Mouse (Mus musculus): Measurements from ENCODE around the gene Ell3.
"Not testable (repeated sequence)": the region's sequence is repeated elsewhere in the genome, so short reads cannot be mapped to it uniquely, and the experiment has no call there.

Gene Ell3

GRCm38 (mm10) chr2:121444178-121444577, at the start of gene Ell3:
Ell3 (minus strand) TSS chr2:121444278.
- no peak for DNase-seq (ENCODE audit: low read depth, low spot score)

- not testable (repeated sequence) for DNase-seq (ENCODE audit: low read depth, low spot score)
Observed at GRCm38 (mm10) chr2:121484403-121484802, 40.3 kb upstream of the Ell3 start.

GRCm38 (mm10) chr2:121483576-121483975, 39.5 kb upstream of the Ell3 start:
- DNase-seq (ENCODE audit: low read depth, low spot score) = no peak

- not testable (repeated sequence) for DNase-seq (ENCODE audit: low read depth, low spot score)
Observed at GRCm38 (mm10) chr2:121480916-121481315, 36.8 kb upstream of the Ell3 start.

GRCm38 (mm10) chr2:121480498-121480897, 36.4 kb upstream of the Ell3 start:
- peak; percentile 48 for DNase-seq (ENCODE audit: low read depth, low spot score)

GRCm38 (mm10) chr2:121477491-121478266, 33.6 kb upstream of the Ell3 start:
- peak; percentile 70 for DNase-seq (ENCODE audit: low read depth, low spot score)

- not testable (repeated sequence) for DNase-seq (ENCODE audit: low read depth, low spot score)
Observed at GRCm38 (mm10) chr2:121475306-121475705, 31.2 kb upstream of the Ell3 start.

GRCm38 (mm10) chr2:121474180-121474535, 30.1 kb upstream of the Ell3 start:
- no peak for DNase-seq (ENCODE audit: low read depth, low spot score)

- peak; percentile 89 for DNase-seq (ENCODE audit: low read depth, low spot score)
Observed at GRCm38 (mm10) chr2:121473301-121474179, 29.5 kb upstream of the Ell3 start, which contains the start of gene Mfap1b. Mfap1b (minus strand) TSS chr2:121474067.

GRCm38 (mm10) chr2:121472783-121473182, 28.7 kb upstream of the Ell3 start:
- DNase-seq (ENCODE audit: low read depth, low spot score) = not testable (repeated sequence)

GRCm38 (mm10) chr2:121468982-121469381, 24.9 kb upstream of the Ell3 start:
- DNase-seq (ENCODE audit: low read depth, low spot score) = not testable (repeated sequence)

- no peak for DNase-seq (ENCODE audit: low read depth, low spot score)
Observed at GRCm38 (mm10) chr2:121460071-121460470, 16.0 kb upstream of the Ell3 start.

GRCm38 (mm10) chr2:121456692-121457642, 12.9 kb upstream of the Ell3 start, which contains the start of gene Serinc4:
Serinc4 (minus strand) TSS chr2:121456781.
- DNase-seq (ENCODE audit: low read depth, low spot score) = peak; percentile 86

GRCm38 (mm10) chr2:121455534-121455933, 11.5 kb upstream of the Ell3 start:
- no peak for DNase-seq (ENCODE audit: low read depth, low spot score)

GRCm38 (mm10) chr2:121453917-121454316, 9.8 kb upstream of the Ell3 start:
- no peak for DNase-seq (ENCODE audit: low read depth, low spot score)

- DNase-seq (ENCODE audit: low read depth, low spot score) = no peak
Observed at GRCm38 (mm10) chr2:121452990-121453389, 8.9 kb upstream of the Ell3 start, which contains the start of gene Hypk. Hypk (plus strand) TSS chr2:121453290.

GRCm38 (mm10) chr2:121452361-121452760, 8.3 kb upstream of the Ell3 start:
- no peak for DNase-seq (ENCODE audit: low read depth, low spot score)

GRCm38 (mm10) chr2:121450093-121450492, 6.0 kb upstream of the Ell3 start:
- peak; percentile 32 for DNase-seq (ENCODE audit: low read depth, low spot score)

GRCm38 (mm10) chr2:121449545-121450011, 5.5 kb upstream of the Ell3 start:
- no peak for DNase-seq (ENCODE audit: low read depth, low spot score)

GRCm38 (mm10) chr2:121448739-121449535, 4.9 kb upstream of the Ell3 start, which contains the start of gene Serf2:
Serf2 (plus strand) TSS chr2:121449195.
- peak; percentile 98 for DNase-seq (ENCODE audit: low read depth, low spot score)
